Mouse (Mus musculus): Measurements from ENCODE around the gene Macf1.

- no peak for TF ChIP-seq CTCF (IDR thresholded peaks at IDR 0.05; ENCODE audit: control insufficient read depth, insufficient read depth, insufficient read length)
- TF ChIP-seq MYOG (IDR thresholded peaks at IDR 0.05; ENCODE audit: control insufficient read depth, extremely low read depth, insufficient read length), result no peak
- no peak for TF ChIP-seq FOSL1 (IDR thresholded peaks at IDR 0.05; ENCODE audit: insufficient read depth, low read length, poor library complexity, severe bottlenecking)
- no peak for TF ChIP-seq USF1 (IDR thresholded peaks at IDR 0.05; ENCODE audit: low read depth)
- no peak for TF ChIP-seq MAX (IDR thresholded peaks at IDR 0.05)
- TF ChIP-seq CEBPB (IDR thresholded peaks at IDR 0.05; ENCODE audit: low read depth), result no peak
- TF ChIP-seq MYOD1 (IDR thresholded peaks at IDR 0.05; ENCODE audit: control insufficient read depth, insufficient read length, low read depth), result no peak
These were observed 125.7 kb downstream of the Macf1 start for GRCm38 (mm10) chr4:123558496-123558895.
